Mouse (Mus musculus): ENCODE data around the gene Thoc3.

Gene Thoc3

DNA sequence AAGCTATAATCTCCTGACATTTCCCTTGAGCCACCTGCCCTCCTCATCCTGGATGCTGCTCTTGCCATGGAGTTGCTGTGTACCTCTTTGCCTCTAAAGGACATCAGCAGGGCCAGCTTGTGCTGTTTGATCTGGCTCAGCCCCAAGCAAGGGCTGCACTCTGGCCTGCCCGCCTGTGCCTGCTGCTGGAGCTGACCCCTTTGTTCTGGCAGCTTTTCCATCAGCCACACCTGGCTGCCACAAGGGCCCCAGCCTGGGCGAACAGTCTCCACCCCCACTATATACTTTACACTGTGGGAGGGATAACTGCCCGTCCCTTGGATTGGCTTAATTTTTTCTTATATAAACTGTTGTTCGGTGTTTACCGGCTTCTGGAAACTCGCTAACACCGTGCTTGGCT is 28.7 kb downstream of the Thoc3 start:
- peak; percentile 77 for DNase-seq

DNA sequence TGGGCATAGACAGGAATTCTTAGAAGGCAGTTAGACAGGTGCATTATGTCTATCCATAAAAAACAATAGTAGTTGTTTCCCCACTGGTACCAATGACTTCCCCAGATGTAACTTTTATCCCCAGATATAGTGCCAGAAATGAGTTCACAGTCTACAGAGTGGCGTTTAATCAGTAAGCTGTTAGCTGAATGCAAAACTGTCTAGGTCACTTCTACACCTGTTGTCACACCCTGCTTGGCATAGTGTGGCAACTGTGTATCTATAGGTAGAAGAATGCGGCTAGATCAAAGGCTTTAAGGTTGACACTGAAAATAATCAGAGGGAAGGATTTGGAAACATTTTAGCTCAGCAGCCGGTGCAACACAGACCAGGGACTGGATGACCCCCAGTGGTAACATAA is 29.8 kb downstream of the Thoc3 start:
- no peak for DNase-seq

- DNase-seq: no peak
These were observed 31.6 kb downstream of the Thoc3 start for GRCm38 (mm10) chr13:54437083-54437482.

DNA sequence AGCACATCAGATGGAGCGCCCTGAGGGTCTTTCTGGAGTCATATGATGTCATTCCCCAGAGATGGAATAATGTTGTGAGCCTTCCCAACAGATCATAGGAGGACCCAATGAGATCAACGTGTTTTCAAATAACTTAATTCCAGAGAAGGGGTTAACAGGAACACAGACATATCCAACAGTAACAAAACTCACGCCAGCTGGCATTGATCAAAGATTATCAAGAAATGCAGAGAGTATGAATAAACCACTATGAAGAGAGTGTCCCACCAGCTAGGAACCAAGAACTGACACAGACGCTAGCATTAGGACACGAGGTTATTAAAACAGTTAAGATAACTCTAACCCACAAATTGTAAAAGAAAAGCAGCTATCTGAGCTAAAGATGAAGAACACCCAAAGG is 32.0 kb downstream of the Thoc3 start:
- DNase-seq: no peak

DNA sequence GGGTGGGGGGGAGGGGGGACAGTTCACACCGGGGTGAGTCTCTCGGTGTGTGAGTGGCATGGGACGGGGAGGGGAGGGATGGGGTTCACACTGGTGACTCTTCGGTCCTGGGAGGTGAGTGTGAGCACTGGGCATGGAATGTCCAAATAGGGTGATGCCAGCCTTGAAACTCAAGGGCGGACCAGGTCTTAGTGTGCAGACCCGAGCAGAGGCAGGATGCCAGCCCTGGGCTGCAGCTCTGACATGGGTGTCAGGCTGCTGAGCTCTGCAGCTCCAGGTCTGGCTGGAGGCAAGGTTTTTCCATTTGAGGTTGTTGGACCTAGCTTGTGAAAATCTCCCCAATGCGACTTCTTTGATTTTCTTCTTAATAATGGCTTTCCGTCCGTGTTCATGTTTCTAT is 37.5 kb downstream of the Thoc3 start:
- no peak for DNase-seq

- no peak for DNase-seq
These were observed 38.6 kb downstream of the Thoc3 start for GRCm38 (mm10) chr13:54430051-54430450.

DNA sequence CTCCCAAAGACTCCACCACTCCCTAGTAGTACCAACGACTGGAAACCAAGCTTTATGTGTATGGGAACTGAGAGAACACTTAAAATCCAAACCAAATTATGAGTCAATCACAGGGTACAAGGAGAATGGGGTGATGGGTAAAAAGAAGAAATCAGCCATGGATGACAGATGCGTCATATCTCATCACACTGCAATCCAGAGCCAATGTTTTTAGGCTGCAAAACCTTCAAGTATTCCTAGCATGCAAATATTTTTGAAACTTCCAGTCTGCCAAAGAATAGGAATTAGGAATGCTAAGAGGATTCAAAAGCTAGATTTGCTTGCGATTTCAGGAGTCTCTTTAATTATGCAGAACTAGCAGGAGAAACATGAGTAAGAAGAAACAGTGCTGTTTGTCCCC is 39.9 kb downstream of the Thoc3 start:
- no peak for DNase-seq

DNA sequence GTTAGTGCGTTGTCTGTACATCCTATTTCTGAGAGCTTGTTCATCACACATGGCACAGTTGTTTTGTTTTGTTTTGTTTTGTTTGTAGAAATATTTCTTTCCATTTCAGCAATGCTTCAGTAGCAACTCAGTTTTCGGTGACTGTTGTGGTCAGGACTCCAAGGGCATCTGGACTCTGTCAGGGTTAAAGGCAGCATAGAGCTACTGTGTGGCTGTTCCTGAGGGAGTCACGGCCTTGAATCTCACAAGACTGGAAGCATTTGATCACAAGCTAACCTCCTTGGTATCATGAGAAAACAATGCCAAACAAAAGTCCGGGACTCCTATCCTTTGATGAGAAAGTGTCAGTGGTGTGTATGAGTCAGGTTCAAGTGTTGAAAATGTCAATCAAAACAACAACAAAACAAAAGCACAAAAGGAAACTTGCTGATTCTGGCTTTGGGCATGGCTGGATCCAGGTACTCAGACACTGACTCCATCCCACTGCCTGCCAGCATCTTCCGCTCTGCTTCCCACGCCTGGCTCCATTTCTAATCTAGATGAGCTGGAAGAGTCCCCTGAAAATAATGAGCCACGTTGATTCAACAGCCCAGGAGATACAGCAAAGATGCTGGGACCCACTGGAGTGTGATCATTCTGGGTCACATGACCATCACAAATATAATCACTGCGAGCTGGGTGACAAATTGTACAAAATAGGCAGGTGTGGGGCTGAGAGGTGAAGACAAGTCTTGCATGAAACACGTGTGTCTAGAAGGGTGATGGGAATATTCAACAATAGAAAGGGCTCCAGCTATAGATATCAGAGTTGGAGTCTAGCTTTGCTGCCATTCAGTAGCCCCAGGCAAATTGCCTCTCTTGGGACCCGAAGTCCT is 41.6 kb downstream of the Thoc3 start:
- no peak for DNase-seq

- DNase-seq: peak; percentile 86
These were observed 43.4 kb downstream of the Thoc3 start for GRCm38 (mm10) chr13:54425269-54425668.

GRCm38 (mm10) chr13:54420226-54420625 is 48.4 kb downstream of the Thoc3 start:
- no peak for DNase-seq

DNA sequence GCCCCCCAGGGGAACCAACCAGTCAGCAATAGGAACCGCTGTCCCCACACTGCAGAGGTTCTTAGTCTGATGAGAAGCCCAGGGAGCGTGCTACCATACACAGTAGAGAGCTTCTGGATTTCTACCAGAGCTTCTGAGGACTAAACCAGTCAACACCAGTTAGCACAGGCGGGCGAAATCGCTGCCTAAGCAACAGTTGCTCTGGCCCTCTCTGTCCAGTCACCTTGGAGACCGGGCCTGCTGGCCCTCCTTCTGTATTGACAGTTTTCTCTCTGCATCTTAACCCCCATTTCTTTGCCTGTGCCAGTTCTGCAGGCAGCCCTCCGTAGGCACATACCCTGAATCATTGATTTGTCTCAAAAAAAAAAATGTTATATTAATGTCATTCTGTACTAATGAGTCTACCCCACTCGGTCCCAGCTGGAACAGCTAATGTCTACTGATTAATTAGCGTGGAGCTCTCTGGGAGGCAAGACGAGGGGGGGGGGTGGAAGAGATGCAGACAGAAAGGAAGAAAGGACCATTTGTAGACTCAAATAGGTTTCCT is 49.8 kb downstream of the Thoc3 start:
- DNase-seq: peak; percentile 66

DNA sequence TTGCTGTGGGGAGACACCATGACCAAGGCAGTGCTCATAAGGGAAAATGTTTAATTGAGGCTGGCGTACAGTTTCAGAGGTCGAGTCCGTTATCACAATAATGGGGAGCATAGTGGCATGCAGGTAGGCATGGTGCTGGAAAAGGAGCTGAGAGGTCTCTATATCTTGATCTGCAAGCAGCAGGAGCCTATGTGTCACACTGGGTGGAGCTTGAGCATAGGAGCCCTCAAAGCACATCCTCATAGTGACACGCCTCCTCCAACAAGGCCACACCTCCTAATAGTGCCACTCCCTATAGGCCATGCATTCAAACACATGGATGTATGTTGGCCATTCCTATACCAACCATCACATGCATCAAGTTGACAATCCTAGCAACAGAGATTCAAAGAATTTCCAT is 53.6 kb downstream of the Thoc3 start:
- no peak for DNase-seq

- DNase-seq: no peak
These were observed 55.9 kb downstream of the Thoc3 start for GRCm38 (mm10) chr13:54412721-54413120.

GRCm38 (mm10) chr13:54412236-54412635 is 56.4 kb downstream of the Thoc3 start:
- DNase-seq: no peak

DNA sequence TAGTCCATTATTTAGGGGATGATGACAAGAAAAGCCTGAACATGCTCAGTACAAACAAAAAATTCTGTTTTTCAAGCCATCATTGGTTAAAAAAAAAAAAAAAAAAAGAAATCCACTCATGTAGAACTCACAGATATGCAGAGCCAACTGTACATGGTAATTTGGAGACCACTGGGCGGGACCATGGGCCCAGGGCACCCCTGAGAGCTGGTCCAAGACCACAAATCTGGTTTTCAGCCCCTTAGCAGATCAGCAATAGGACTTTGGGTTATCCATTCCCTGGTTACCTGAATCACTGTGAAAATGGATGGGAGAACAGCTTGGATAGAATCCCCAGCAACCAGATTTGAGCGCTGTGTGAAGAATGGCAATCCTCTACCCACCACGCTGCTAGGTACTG is 57.0 kb downstream of the Thoc3 start:
- DNase-seq: no peak

All from kidney, adult 11 months (tissue).